Mouse (Mus musculus) limb, embryonic 11.5 days (tissue): ENCODE measurements at regions not wholly inside any gene's neighbourhood (a gene's known extent, or its start where the extent isn't known, plus 50 kb on each side); places are given as distances from the start of the nearest gene placed in this dataset.

ENCODE experiments used
- ATAC-seq: fragments of 200-750 bp; cut with Nextera tagmentation; 2 replicates; pipeline ENCODE4 v1.8.0; 2017; ENCODE audit warnings: low read depth; ENCODE audit not compliant: insufficient number of reproducible peaks, low FRiP score, low TSS enrichment
- DNase-seq: peaks from one replicate; pipeline ENCODE4 v3.0.0-alpha.2; 2015; ENCODE audit warnings: low spot score
- H3K27ac ChIP-seq: fragments of 300-500 bp; sonication (generic); replicated peaks from 2 replicates; pipeline ENCODE4 v1.5.1; 2014; ENCODE audit warnings: low read depth, mild to moderate bottlenecking, low read length
- H3K27me3 ChIP-seq: fragments of 300-500 bp; sonication (generic); 2 replicates; pipeline ENCODE4 v1.6.1; 2014; ENCODE audit warnings: mild to moderate bottlenecking, low read length, mixed read lengths; ENCODE audit not compliant: control insufficient read depth, insufficient read depth
- H3K36me3 ChIP-seq: fragments of 300-500 bp; sonication (generic); 2 replicates; pipeline ENCODE4 v1.6.1; 2014; ENCODE audit warnings: mild to moderate bottlenecking, low read length, moderate library complexity, mixed read lengths; ENCODE audit not compliant: control insufficient read depth, insufficient read depth
- H3K4me1 ChIP-seq: fragments of 300-500 bp; sonication (generic); 2 replicates; pipeline ENCODE4 v1.6.1; 2014; ENCODE audit warnings: low read length, mixed read lengths; ENCODE audit not compliant: control insufficient read depth, insufficient read depth
- H3K4me2 ChIP-seq: fragments of 300-500 bp; sonication (generic); 2 replicates; pipeline ENCODE4 v1.6.1; 2014; ENCODE audit warnings: low read depth, mild to moderate bottlenecking, moderate library complexity; ENCODE audit not compliant: severe bottlenecking
- H3K4me3 ChIP-seq: fragments of 300-500 bp; sonication (generic); 2 replicates; pipeline ENCODE4 v1.5.1; 2014; ENCODE audit warnings: low read depth, low read length
- H3K9ac ChIP-seq: fragments of 300-500 bp; sonication (generic); 2 replicates; pipeline ENCODE4 v1.6.1; 2014; ENCODE audit warnings: mild to moderate bottlenecking, low read length
- H3K9me3 ChIP-seq: fragments of 300-500 bp; sonication (generic); 2 replicates; pipeline ENCODE4 v1.6.1; 2016; ENCODE audit warnings: low read length; ENCODE audit not compliant: control insufficient read depth
- WGBS: fragments of 180-500 bp; shearing (Covaris S2); extraction: QIAGEN DNeasy Blood & Tissue Kit; methylation state at CpG from one replicate; pipeline ENCODE4 v1.1.7; 2014; 5-methylcytosine and 5-hydroxymethylcytosine counted together

DNA sequence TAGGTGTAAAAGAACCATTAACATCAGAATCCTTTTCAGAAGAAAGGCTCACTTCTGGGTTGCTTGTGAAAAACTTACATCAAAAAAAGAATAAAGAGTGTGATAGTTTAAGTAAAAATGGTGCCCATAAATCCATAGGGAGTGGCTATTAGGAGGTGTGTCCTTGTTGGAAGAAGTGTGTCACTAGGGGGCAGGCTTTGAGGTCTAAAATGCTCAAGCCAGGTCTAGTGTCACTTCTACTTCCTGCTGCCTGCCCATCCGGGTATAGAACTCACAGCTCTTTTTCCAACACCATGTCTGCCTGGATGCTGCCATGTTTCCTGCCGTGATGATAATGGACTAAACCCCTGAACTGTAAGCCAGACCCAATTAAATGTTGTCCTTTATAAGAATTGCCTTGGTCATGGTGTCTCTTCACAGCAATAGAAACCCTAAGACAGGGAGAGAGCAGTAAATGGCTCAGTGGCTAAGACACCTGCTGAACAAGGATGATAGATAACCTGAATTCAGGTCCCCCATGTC lies 85.4 kb upstream of the Pabpc6 start:
- H3K9ac ChIP-seq, result no peak overlapping the region
- no peaks in the 10 kb centered on the region for H3K36me3 ChIP-seq
- no peak overlapping the region for H3K27ac ChIP-seq
- no peaks in the 10 kb centered on the region for H3K27me3 ChIP-seq
- H3K9me3 ChIP-seq, result no peaks in the 10 kb centered on the region
- H3K4me1 ChIP-seq, result no peaks in the 10 kb centered on the region
- DNase-seq (no peak), ATAC-seq (no peak)
- 85% methylated on average over 2 of the region's 2 CpGs for WGBS
- no peak overlapping the region for H3K4me2 ChIP-seq
- H3K4me3 ChIP-seq, result no peak overlapping the region

- no peak overlapping the region for H3K9ac ChIP-seq
- WGBS, result 84% methylated on average over 4 of the region's 4 CpGs
- no peak overlapping the region for H3K27ac ChIP-seq
- H3K4me3 ChIP-seq, result no peak overlapping the region
- no peak overlapping the region for H3K4me2 ChIP-seq
- H3K9me3 ChIP-seq, result no peaks in the 10 kb centered on the region
- H3K36me3 ChIP-seq, result no peaks in the 10 kb centered on the region
- ATAC-seq (no peak), DNase-seq (no peak)
- H3K27me3 ChIP-seq, result no peaks in the 10 kb centered on the region
- H3K4me1 ChIP-seq, result no peaks in the 10 kb centered on the region
These were observed 83.3 kb upstream of the Pabpc6 start for GRCm38 (mm10) chr17:9752848-9753247.

DNA sequence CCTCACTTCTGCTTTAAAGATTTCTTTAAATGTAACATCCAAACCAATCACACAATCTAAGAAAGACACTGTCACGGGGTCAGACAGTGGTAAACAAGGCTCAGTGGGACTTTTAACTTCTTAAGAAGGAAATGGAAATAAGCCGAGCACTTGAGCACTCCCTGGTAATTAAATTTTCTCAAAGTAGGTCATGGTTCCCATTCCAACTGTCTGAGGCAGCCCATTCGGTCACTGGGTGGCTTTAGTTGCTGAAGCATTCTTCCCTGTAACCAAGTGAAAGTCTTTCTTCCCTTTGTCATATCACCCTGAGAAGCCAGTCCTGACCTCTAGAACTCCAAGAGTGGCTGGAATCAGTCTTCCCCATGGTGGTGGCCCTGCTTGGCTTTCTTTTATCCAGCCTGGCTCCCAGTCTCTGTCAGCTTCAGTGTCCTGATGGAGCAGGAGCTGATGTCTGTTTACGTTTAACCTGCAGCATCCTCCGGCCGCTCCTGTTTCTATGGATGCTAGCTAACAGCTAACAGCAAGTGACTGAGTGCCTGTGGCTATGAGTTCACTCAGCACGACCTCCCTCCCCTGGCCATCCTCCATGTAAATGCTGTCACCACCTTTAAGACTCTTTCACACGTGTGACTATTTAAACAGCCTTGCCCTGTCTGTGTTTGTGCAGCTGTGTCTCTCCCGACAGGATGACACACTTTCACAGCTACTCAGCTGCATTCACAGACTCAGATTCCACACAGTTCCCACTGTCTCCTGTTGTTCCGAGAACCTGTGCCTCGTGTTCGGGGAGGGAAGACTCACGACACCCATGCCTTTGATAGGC lies 82.0 kb upstream of the Pabpc6 start:
- DNase-seq (no peak), ATAC-seq (no peak)
- no peaks in the 10 kb centered on the region for H3K9me3 ChIP-seq
- no peak overlapping the region for H3K9ac ChIP-seq
- no peak overlapping the region for H3K27ac ChIP-seq
- no peaks in the 10 kb centered on the region for H3K36me3 ChIP-seq
- 66% methylated on average over 13 of the region's 13 CpGs for WGBS
- no peak overlapping the region for H3K4me3 ChIP-seq
- no peak overlapping the region for H3K4me2 ChIP-seq
- H3K27me3 ChIP-seq, result no peaks in the 10 kb centered on the region
- H3K4me1 ChIP-seq, result no peaks in the 10 kb centered on the region

DNA sequence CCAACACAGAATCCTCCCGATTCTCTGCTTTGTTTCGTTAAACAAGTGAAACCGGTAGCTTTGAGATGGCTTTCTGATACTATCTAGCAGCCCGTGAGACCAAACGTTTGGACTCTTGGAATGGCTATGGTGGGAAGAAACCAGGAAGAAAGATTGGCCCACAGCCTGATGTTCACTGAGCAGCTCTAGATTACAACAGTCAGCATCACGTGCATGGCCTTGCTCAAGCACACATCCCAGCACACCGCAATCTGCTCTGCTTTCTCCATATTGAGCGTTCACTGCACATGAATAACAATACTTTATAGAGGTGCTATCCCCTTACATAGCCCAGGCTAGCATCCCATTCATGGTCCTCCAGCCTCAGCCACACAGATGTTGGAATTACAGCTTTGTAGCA lies 80.5 kb upstream of the Pabpc6 start:
- Histone ChIP-seq H3K9ac (no peak overlapping the region), H3K4me3 (no peak overlapping the region), H3K4me2 (no peak overlapping the region), H3K9me3 (no peaks in the 10 kb centered on the region), H3K27me3 (no peaks in the 10 kb centered on the region), H3K27ac (no peak overlapping the region), H3K4me1 (no peaks in the 10 kb centered on the region), H3K36me3 (no peaks in the 10 kb centered on the region)
- DNase-seq (no peak), ATAC-seq (no peak)
- 93% methylated on average over 8 of the region's 8 CpGs for WGBS

DNA sequence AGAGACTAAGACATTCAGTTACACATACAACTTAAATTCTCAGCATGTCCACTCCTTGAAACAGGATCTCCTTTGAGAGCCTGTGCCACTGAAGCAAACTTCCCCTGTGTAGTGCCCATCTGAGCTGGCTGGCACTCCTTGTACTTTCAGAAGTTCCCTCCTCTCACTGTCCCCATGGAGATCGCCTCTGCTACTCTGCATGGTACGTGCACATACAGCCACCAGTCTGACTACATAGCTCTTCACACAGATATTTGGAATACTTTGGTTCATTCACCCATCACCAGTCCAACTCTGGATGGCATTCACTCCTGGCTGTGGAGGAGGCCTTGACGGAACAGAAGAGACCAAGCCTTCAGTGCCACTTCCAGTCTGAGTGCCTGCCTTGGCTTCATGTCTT lies 79.8 kb upstream of the Pabpc6 start:
- DNase-seq (no peak), ATAC-seq (no peak)
- no peak overlapping the region for H3K4me3 ChIP-seq
- no peak overlapping the region for H3K27ac ChIP-seq
- no peak overlapping the region for H3K9ac ChIP-seq
- WGBS, result 94% methylated on average over 3 of the region's 3 CpGs
- no peak overlapping the region for H3K4me2 ChIP-seq
- H3K9me3 ChIP-seq, result no peaks in the 10 kb centered on the region
- no peaks in the 10 kb centered on the region for H3K4me1 ChIP-seq
- no peaks in the 10 kb centered on the region for H3K27me3 ChIP-seq
- H3K36me3 ChIP-seq, result no peaks in the 10 kb centered on the region

GRCm38 (mm10) chr17:9747893-9748292 lies 78.4 kb upstream of the Pabpc6 start:
- no peak overlapping the region for H3K27ac ChIP-seq
- H3K27me3 ChIP-seq, result no peaks in the 10 kb centered on the region
- H3K4me3 ChIP-seq, result no peak overlapping the region
- ATAC-seq (no peak), DNase-seq (no peak)
- no peak overlapping the region for H3K4me2 ChIP-seq
- no peaks in the 10 kb centered on the region for H3K36me3 ChIP-seq
- no peak overlapping the region for H3K9ac ChIP-seq
- WGBS, result 86% methylated on average over 2 of the region's 2 CpGs
- H3K4me1 ChIP-seq, result no peaks in the 10 kb centered on the region
- no peaks in the 10 kb centered on the region for H3K9me3 ChIP-seq

GRCm38 (mm10) chr17:9743342-9743741 lies 73.8 kb upstream of the Pabpc6 start:
- 86% methylated on average over 5 of the region's 5 CpGs for WGBS
- no peaks in the 10 kb centered on the region for H3K36me3 ChIP-seq
- ATAC-seq, result no peak
- H3K9ac ChIP-seq, result no peak overlapping the region
- H3K4me3 ChIP-seq, result no peak overlapping the region
- no peak overlapping the region for H3K4me2 ChIP-seq
- DNase-seq, result no peak
- no peaks in the 10 kb centered on the region for H3K4me1 ChIP-seq
- no peak overlapping the region for H3K27ac ChIP-seq
- H3K27me3 ChIP-seq, result no peaks in the 10 kb centered on the region
- no peaks in the 10 kb centered on the region for H3K9me3 ChIP-seq

- whole genome bisulfite sequencing, result 69% methylated on average over 5 of the region's 5 CpGs
- Histone ChIP-seq H3K27me3 (no peaks in the 10 kb centered on the region), H3K36me3 (no peaks in the 10 kb centered on the region), H3K4me1 (no peaks in the 10 kb centered on the region), H3K9me3 (no peaks in the 10 kb centered on the region), H3K9ac (no peak overlapping the region), H3K27ac (no peak overlapping the region), H3K4me3 (no peak overlapping the region), H3K4me2 (no peak overlapping the region)
- ATAC-seq (no peak), DNase-seq (no peak)
These were observed 71.8 kb upstream of the Pabpc6 start for GRCm38 (mm10) chr17:9741321-9741720.

GRCm38 (mm10) chr17:9729020-9729419 lies 59.5 kb upstream of the Pabpc6 start:
- ATAC-seq (no peak), DNase-seq (no peak)
- 60% methylated on average over 3 of the region's 3 CpGs for WGBS

More at GRCm38 (mm10) chr17:9729020-9729419, 59.5 kb upstream of the Pabpc6 start:
- Histone ChIP-seq H3K27ac (no peak overlapping the region), H3K4me2 (no peak overlapping the region), H3K9ac (no peak overlapping the region), H3K27me3 (no peaks in the 10 kb centered on the region), H3K4me1 (no peaks in the 10 kb centered on the region), H3K4me3 (no peak overlapping the region), H3K36me3 (no peaks in the 10 kb centered on the region), H3K9me3 (no peaks in the 10 kb centered on the region)
